ENCODE assay signal across 9 mouse cellular contexts in genomic region chr13:111894804-111895478, GRCm38 (mm10).
A peak's percentile ranks its signal among the peaks of the same experiment; 100 is the strongest.
DNase-seq lines count a peak whose midpoint lies in the region; ATAC-seq and TF ChIP-seq lines count a peak whose summit lies in the region.
"Had no signal": no experiment of that assay in that cellular context is flagged by ENCODE, and none has a peak within 500 bp of the region (broad histone marks: within the 10 kb centered on the region; RNA-seq: fewer than 3 reads in every experiment).

No protein-coding gene starts in this region.

- no peaks in the 10 kb centered on the region for H3K36me3 ChIP-seq in lung, embryonic 15.5 days

- H3K27ac ChIP-seq in gastrocnemius, adult 2 months: no peak overlapping the region; the same call in 1 of the 2 replicates
- no peak overlapping the region for H3K27ac ChIP-seq in lung, embryonic 15.5 days

- DNase-seq in gastrocnemius, adult 2 months: peak; percentile 28
- DNase-seq in gastrocnemius, adult 8-10 months (ENCODE audit: low spot score in 2 of 2): no peak
- peak; percentile 30 for DNase-seq in c-Kit-positive CD71-negative TER-119-negative erythroid progenitor cells, embryonic 14.5 days (ENCODE audit: low read depth)
- peak; percentile 93 to 94 for DNase-seq in kidney, adult 8-10 months
- peak; percentile 37 to 46 for DNase-seq in thymus, postnatal 36 days
- DNase-seq in layer of hippocampus, adult 11-12 months (ENCODE audit: low spot score): no peak
- no peak for DNase-seq in layer of hippocampus, postnatal 10 days (ENCODE audit: low spot score in 2 of 2)

- peak overlapping the region; percentile 4; the same call in 1 of the 2 replicates for H3K4me2 ChIP-seq in lung, embryonic 15.5 days

- no peak for TF ChIP-seq CTCF in gastrocnemius, adult 2 months (IDR thresholded peaks at IDR 0.05)

- H3K27me3 ChIP-seq in lung, embryonic 15.5 days: no peaks in the 10 kb centered on the region
- H3K27me3 ChIP-seq: Patski had no signal

- no peaks in the 10 kb centered on the region for H3K9me3 ChIP-seq in lung, embryonic 15.5 days

- H3K4me3 ChIP-seq in gastrocnemius, adult 2 months: peak overlapping the region; percentile 23
- H3K4me3 ChIP-seq in lung, embryonic 15.5 days: no peak overlapping the region

- intact Hi-C loops in gastrocnemius, adult 2 months (cut with DNase I): no loop called here

- H3K9ac ChIP-seq in lung, embryonic 15.5 days: no peak overlapping the region

- WGBS in lung, embryonic 15.5 days: 67% methylated on average over 15 of the region's 15 CpGs

- H3K4me1 ChIP-seq in lung, embryonic 15.5 days: peaks cover 13% of the 10 kb centered on the region; the same call in 1 of the 2 replicates

- ATAC-seq in lung, embryonic 15.5 days (ENCODE audit: borderline replicate concordance, extremely low read depth, low FRiP score, low TSS enrichment): peak; percentile 64
- ATAC-seq: Patski had no signal

Comparison
In these comparisons a context has a peak if more than half of its experiments do, and no peak if none do; other contexts are left out.
1. DNase-seq: peak in gastrocnemius, adult 2 months (single experiment), c-Kit-positive CD71-negative TER-119-negative erythroid progenitor cells, embryonic 14.5 days (single experiment), kidney, adult 8-10 months (2 of 2) and thymus, postnatal 36 days (2 of 2); none in gastrocnemius, adult 8-10 months (0 of 2), layer of hippocampus, adult 11-12 months (single experiment) and layer of hippocampus, postnatal 10 days (0 of 2).